Mouse (Mus musculus): Measurements from ENCODE around the gene Pdp2.
"Not testable (repeated sequence)": the region's sequence is repeated elsewhere in the genome, so short reads cannot be mapped to it uniquely, and the experiment has no call there.

The Pdp2 gene

DNA sequence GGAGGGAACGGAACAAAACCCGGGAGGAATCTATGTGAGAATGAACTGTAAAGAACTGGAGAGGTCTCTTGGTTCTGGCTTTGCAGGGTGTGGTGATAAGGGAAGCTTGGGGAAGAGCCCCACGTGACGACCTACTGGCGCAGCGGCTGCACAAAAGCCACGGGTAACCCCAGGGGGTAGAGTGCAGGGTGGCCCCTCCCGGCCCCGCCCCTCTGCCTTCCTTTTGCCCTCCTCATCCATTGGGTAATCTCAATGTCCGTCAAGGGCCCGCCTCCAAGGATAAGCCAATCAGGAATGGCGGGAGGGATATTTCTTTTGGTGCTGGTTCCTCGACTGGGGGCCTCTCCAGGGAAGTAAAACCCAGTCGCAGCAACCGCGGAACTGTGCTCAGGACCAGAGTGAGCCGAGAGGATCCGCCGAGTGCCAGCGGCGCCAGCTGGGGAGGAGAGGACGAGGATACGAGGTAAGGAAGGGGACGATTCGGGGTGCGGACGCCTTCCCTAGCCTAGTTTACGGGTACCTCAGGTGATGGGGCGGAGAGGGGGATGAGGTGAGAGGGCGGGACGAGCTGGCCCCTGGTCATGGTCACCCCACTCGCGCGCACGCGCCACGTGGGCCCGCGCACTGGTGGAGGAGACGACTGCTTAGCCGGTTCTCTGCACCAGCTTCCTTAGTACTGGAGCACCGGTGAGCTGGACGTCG, at the start of gene Pdp2:
Gene Pdp2, plus strand, starts transcription at position 319 of the 702 bp plus-strand sequence.
- peak; percentile 95 for DNase-seq

DNA sequence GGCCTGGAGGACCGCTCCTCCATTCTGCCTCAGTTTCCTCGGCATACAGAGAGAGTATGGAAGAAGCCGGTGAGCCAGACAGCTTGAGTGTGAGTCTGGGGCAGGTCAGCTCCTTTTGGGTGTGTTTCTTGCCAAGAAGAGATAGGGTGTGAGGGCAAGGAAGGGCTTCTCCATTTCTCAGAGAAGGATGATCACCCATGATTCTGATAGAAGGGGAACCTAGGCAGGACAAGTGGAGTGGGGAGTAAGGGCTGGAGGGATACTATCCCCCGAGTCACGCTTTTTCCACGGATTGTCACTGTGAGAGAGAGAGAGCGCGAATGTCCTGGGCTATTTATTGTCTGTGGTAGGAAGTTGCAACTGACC, 49.8 kb upstream of the Pdp2 start:
- DNase-seq, result no peak

DNA sequence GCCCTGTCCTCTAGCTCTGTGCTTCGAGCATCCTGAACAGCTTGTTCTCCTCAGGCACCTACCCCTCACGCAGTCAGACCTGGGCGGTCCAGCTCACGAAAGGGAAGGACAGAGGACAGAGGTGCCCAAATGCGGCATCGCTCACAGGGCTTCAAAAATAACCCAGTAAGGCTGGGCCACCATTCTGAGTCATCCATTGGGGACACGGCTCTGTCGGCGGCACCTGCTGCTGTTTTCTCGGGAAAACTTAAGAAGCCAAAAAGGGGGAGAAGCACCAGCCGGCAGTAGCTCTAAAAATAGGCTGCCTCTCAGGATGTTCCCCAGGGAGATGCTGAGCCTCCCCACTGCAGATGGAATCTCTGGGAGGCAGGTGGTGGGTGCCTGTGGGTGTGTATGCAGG, 49.1 kb upstream of the Pdp2 start:
- DNase-seq, result no peak

DNA sequence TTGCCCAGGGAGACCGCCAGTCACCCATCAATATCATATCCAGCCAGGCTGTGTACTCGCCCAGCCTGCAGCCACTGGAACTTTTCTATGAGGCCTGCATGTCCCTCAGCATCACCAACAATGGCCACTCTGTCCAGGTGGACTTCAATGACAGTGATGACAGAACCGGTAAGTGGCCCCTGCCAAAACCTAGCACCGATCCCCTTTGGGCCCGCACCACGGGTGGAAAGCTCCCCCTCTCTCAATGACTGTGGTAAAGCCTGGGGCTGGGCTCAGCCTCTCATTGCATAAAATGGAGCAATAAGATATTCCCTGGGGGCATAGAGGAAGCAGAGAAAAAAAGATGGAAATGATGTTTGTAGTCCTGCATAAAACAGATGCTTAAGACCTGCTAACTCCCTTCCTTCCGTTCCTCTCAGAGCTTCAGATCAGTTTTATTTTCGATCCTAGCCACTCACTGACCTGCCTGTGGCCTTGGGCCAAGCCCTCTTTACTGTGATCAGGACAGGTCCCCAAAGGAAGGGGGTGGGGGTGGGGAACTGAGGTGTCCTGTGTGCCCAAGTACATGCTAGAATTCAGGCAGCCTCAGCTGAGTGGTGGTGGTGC, 47.7 kb upstream of the Pdp2 start:
- no peak for DNase-seq

DNA sequence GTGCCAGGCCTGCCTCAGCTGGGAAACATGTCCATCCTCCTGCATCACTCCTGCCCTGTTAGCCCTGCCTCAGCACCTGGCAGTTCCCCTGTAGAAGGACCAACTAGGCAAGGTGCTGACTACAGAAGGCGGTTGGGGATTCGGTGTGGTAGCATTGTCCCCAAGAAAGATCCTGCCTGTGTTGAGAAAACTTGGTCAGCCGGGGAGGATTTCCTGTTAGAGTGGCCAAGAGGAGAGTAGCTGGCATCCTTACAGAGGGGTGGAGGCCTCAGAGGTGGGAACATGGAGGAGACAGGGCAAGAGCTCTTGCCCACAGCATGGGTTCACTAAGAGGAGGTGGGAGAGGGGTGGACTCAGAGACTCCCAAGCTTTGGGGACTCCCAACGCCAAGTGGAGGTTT, 36.1 kb upstream of the Pdp2 start:
- DNase-seq, result no peak

DNA sequence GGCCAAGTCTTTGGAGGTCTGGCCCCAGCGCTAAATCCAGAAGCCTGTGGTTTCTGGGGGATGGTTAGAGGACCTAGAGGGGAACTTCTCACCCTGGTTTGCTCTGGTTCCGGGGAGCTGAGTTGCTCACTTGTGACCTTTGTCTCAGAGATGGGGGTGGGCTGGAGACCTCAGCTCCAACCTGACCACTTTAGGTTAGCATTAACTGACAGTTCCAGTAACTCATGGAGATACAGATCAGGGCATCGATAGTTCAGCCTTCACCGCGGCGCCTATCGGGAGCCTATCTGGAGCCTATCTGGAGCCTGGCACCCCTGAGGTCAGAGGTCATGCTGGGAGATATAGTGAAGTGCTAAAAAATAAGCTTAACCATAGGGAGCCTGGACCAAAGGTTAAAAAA, 34.0 kb upstream of the Pdp2 start:
- no peak for DNase-seq

DNA sequence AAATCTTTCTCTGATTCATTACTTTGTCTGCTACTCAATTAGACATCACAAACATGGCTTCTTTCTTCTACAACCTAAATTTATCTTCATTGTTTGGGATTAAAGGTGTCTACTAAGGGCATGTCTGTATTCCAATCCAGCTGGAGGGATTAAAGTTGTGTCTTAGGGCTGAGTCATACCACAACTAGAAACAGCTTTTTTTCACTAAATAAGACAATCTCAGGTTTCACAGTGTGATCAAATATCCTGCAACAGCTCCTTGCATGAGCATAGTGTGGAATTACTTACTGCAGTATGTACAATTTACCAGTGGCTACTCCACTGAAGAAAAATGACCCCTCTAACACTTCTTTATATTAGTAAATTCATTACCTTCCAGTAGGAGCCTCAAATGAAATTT, 30.5 kb upstream of the Pdp2 start:
- no peak for DNase-seq

DNA sequence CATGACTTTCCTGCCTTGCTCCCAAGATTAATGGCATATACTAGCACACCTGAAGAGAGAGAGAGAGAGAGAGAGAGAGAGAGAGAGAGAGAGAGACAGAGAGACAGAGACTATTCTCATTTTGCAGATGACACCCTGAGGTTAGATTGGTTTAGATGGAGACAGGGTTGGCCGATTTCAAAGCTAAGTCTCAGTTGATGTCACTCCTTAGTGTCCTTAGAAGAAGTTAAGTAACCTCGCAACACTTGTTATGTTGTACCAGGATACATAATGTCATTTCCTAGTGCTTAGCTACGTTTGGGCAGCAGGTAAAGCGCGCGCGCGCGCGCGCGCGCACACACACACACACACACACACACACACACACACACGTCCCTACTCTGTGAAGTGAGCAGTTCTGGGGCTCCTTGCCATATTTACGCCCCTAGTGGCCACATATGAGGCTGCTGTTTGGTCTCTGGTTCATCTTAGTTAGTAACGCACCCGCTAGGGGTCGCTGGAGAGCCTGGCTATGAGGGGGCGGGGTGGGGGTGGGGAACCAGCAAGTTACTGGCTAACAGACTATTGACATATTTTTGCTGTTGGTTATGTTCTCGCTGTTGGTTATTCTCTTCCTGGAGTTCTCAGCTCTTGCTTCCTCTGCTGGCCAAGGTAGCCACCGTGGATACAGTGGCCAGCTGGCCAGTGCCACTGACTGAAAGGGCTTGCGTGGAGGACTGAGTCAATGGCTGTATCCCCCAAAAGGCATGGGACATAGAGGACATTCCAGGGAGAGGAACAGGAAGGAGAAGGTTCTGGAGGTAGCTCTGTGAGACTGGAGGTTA, 26.4 kb upstream of the Pdp2 start:
- DNase-seq, result peak; percentile 86

DNA sequence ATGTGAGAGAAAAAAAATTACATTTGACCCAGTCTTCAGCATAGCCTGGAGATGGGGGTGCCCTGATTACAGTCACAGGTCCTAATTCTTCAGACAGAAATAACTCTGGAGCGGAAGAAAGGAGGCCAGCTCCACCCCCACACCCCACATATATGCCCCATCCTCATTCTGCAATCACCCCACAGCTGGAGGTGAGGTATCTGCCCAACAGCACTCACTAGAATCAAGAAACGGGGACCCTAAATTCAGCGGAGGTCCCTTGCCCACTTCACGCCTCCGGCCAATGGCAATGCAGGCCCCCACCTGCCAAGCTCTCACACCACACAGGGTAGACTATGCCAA, 25.8 kb upstream of the Pdp2 start:
- no peak for DNase-seq

DNA sequence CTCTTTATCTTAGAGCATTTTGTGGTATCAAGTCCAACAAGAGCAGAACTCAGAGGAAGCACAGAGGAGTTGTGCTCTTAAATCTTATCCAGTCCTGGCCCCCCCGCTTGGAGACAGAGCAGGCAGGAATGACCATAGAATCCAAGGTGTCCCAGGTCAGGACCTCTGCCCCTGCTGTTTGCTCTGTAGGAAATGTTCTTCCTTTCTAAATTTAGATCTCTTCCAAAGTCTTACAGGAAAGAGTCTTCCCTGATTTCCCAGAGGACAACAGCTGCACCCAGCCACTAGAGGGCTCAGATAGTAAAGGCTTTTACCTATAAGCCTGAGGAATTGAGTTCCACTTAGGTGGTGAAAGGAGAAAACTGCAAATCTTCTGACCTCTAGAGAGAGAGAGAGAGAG, 21.7 kb upstream of the Pdp2 start:
- no peak for DNase-seq

DNA sequence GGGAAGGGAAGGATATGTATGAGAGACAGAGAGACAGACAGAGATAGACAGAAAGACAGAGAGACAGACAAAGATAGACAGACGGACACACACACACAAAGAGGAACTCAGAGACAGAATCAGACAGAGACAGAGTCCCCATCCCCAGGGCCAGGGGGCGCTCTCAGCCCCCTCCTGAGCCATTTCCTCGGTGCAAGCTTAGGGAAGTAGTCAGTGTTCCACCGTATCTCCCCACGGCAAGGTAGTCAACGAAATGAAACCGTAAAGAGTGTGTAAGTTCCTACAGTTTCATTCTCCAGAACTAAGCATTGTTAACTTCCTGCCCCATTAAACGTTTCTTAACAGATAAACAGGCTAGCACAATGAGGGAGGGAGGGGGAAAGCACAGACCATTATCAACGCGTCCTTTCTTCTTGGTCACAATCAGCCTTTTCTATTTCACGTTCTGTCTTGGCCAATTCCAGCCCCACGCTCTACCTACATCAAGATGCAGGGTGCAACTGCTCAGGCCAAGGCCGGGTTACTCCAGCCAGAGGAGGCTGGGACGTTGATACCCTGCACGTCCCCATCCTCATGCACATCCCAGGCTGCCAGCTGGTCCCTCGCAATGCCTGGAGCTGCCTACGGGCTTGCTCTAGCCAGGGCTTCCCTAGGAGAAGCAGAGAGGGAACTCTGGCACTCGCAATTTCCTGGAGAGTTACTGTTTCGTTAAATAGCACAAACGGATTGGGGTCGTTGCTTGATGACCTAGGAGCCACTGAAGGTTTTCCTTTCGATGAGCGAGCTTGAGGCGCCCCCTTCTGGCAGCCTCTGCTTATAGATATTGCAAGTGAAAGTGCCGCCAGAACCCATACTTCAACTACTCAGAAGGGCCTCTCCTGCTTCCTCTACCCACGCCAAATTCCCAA, 20.6 kb upstream of the Pdp2 start:
- peak; percentile 89 for DNase-seq

DNA sequence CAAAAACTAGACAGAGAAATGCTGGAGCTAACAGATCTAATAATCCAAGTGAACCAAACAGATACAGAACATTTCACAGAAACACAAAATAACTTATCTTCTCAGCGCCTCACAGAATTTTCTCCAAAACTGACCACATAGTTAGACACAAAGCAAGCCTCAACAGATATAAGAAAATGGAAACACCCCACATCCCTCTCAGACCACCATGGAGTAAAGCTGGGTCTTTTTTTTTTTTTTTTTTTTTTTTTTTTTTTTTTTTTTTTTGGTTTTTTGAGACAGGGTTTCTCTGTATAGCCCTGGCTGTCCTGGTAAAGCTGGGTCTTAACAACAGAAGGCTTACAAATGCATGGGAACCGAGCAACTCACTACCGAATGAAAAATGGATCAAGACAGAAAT, 14.4 kb upstream of the Pdp2 start:
- no peak for DNase-seq

DNA sequence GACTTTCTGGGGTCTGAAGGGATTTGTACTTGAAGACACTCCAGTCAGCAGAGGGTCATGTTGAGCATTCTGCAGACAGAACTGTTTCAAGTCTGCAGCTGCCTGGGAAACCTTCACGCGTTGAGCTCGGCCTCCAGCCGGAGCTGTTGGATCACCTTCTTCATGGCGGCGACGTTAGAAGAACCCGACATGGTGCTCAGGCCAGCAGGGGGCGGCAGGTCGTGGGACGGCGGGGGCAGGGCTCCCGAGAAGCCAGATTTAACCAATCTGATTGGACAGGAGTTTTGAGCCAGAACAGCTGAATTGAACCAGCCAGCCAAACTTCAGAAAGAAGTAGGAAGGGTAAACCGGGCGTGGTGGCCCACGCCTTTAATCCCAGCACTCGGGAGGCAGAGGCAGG, 13.6 kb upstream of the Pdp2 start:
- not testable (repeated sequence) for DNase-seq

DNA sequence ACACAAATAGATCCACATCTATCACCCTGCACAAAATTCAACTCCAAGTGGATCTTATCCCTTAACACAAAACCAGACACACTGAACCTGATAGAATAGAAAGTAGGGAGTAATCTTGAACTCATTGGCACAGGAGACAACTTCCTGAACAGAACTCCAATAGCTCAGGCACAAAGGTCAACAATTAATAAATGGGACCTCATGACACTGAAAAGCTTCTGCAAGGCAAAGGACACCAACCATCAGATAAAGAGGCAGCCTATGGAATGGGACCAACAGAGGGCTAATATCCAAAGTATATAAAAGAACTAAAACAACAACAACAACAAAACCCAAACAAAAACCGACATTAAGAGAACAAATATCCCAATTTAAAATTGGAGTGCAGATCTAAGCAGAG, 6.7 kb upstream of the Pdp2 start:
- DNase-seq, result no peak

DNA sequence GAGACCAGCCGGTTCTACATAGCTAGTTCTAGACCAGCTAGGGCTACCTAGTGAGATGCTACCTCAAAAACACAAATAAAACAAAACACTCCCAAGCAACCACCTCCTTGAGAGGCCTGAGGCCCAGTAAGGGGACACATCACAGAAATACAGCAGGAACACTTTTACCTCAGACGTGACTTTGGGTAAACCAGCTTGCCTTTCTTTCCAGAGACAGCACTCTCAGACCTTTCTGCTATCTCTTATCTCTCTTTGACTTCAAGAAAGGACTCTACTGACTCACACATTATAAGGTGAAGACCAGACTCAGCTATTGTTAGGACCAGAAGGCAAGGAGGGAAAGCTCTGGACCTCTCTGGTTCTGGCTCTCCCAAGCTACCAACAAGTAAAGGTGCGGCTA, 967 bp upstream of the Pdp2 start:
- no peak for DNase-seq

DNA sequence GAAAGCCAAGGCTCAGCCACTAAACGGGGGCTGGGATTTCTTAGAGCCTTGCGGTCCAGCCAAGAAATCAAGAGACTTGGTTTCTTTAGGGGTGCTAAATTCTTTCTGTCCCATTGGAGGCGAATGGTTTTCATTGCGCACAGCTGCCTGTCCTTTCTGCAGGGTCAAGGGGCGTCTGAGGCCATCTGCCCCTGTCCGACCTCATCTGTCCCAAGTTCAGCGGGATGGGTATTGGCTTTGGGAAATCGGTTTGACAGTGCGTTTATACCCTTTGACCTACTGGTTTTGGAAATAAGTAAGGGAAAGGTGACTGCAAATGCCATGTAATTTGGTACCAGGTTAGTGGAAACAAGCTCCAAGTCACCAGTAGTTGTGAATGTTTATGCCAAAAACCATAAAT, 605 bp downstream of the Pdp2 start:
- no peak for DNase-seq

DNA sequence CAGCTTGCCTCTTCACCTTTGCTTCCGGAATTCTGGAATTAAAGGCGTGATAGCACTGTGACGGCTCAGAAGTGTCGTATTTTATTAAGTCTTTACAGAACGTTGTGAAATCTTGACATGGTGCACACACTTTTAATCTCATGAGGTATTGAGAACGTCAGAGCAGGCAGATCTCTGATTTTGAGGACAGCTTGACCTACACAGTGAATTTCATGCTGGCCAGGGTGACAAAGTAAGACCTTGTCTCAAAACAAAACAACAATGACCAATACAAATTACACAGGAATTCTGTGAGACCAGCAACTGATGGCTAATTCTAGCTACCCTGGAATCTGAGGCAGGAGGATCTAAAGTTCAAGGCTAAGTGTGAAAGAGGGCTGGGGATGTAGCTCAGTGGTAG, 1.3 kb downstream of the Pdp2 start:
- no peak for DNase-seq

DNA sequence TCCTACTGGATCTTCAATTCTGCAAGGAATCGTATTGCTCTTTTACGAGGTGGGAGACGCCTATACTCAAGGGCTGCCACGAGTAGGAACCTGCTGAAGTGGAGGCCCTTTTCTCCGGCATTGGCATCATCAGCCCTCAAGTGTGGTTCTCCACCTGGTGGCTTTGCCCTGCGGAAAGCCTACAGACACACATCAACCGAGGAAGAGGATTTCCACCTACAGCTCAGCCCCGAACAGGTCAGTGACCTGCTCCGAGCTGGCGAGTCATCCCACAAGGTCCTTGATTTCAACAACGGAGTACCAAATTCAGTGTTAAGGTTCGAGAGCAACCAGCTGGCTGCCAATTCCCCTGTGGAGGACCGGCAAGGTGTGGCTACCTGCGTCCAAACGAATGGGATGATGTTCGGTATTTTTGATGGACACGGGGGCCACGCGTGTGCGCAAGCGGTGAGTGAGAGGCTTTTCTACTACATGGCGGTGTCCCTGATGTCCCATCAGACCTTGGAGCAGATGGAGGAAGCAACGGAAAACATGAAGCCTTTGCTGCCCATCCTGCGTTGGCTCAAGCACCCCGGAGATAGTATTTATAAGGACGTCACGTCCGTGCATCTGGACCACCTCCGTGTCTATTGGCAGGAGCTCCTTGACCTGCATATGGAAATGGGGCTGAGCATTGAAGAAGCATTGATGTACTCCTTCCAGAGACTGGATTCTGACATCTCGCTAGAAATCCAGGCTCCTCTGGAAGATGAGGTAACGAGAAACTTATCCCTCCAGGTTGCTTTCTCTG, 2.5 kb downstream of the Pdp2 start:
- DNase-seq, result no peak

DNA sequence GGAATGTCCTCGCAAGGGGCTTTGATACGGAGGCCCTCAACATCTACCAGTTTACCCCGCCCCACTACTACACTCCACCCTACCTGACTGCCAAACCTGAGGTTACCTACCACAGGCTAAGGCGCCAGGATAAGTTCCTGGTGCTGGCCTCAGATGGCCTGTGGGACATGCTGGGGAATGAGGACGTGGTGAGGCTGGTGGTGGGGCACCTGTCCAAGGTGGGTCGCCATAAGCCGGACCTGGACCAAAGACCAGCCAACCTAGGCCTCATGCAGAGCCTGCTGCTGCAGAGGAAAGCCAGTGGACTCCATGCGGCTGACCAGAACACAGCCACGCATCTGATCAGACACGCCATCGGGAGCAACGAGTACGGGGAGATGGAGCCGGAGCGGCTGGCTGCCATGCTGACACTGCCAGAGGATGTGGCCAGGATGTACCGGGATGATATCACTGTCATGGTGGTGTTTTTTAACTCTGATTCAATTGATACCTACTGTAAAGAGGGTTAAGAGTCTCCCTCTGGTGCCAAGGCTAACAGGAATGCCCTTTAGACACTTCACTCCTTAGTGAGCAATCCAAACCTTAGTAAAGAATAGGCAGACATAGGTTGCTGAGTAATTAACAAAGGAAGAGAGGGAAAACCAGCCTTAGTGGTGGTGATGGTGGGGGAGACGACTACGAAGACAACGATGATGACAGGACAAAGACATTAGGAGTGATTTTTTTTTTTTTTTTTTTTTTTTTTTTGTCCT, 3.5 kb downstream of the Pdp2 start:
- no peak for DNase-seq

DNA sequence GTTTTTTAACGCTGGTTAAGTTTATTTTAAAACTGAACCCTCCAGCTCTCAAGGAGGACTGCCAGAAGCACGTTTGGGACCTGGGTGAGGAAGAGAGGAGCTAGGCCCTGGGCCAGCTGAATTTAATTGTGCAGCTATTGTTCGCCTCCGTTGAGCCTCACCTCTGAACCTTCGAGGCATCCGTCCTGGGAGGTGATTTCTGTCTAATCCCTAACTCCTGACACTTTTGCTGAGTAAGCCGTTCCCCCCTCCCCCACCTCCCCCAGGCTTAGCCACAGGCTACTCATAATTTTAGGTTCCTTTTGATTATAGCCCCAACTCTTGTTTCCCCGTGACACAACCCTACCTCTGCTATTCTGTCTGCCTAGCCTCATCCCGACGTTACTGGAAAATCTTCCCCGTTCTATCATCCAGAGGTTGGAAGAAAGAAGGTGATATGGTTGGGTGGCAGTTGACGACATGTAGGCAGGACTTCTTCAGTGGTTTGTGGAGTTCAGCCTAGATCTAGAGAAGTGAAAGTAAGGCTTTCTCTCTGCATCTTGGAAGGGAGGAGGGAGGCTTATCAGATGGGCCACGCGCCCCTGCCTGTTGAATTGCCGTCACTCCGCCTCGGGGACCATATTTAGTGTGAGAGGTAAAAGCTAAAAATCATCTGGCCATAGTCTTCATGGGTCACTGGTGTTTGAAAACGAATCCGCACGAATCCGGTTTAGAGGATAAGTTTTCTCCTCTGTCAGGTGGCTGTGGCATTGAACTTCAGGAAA, 4.7 kb downstream of the Pdp2 start:
- no peak for DNase-seq

DNA sequence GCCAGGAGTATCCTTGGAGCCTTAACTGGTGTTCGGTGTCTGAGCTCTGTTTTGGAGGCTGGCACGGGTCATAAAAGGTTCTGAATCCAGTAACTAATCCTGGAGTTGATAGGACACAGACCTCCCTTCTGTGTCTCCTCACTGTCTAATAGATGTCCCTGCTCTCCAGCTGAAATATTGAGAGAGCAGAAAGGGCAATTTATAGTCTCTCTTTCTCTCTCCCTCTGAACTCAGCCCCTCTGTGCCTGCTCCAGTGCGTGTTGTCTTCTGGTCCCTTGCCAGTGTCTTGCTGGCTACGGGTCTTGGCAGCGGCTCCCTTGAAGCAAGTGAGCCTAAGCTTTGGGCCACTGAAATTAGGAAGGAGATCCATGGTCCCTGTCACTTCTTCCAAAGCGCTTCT, 6.4 kb downstream of the Pdp2 start:
- no peak for DNase-seq

All from thymus, postnatal 25 days (tissue).